Mouse (Mus musculus) hindbrain, embryonic 13.5 days (tissue): Measurements from ENCODE around the gene Fancc. TPM values are rescaled to one million over a fixed set of nuclear protein-coding genes. Genes with fewer than 3 reads are reported as not detected.

Experiments used
- ATAC-seq: fragments of 200-750 bp; cut with Nextera tagmentation; 2 replicates; pipeline ENCODE4 v1.8.0; 2017; ENCODE audit warnings: moderate TSS enrichment; ENCODE audit not compliant: low FRiP score
- H3K27ac ChIP-seq: fragments of 300-500 bp; sonication (generic); 2 replicates; pipeline ENCODE4 v1.5.1; 2015; ENCODE audit warnings: inconsistent platforms, mild to moderate bottlenecking, moderate library complexity
- H3K27me3 ChIP-seq: fragments of 300-500 bp; sonication (generic); 2 replicates; pipeline ENCODE4 v1.6.1; 2015; ENCODE audit warnings: mild to moderate bottlenecking, inconsistent platforms
- H3K36me3 ChIP-seq: fragments of 300-500 bp; sonication (generic); 2 replicates; pipeline ENCODE4 v1.6.1; 2015; ENCODE audit warnings: mild to moderate bottlenecking, inconsistent platforms
- H3K4me1 ChIP-seq: fragments of 300-500 bp; sonication (generic); replicated peaks from 2 replicates; pipeline ENCODE4 v1.6.1; 2015; ENCODE audit warnings: inconsistent platforms
- H3K4me2 ChIP-seq: fragments of 300-500 bp; sonication (generic); 2 replicates; pipeline ENCODE4 v1.6.1; 2015; ENCODE audit warnings: inconsistent platforms, mild to moderate bottlenecking, moderate library complexity
- H3K4me3 ChIP-seq: fragments of 300-500 bp; sonication (generic); 2 replicates; pipeline ENCODE4 v1.5.1; 2015; ENCODE audit warnings: mild to moderate bottlenecking, inconsistent platforms
- H3K9ac ChIP-seq: fragments of 300-500 bp; sonication (generic); 2 replicates; pipeline ENCODE4 v1.6.1; 2015; ENCODE audit warnings: mild to moderate bottlenecking, inconsistent platforms
- H3K9me3 ChIP-seq: fragments of 300-500 bp; sonication (generic); 2 replicates; pipeline ENCODE4 v1.6.1; 2016; ENCODE audit warnings: inconsistent platforms
- WGBS: fragments of 180-500 bp; shearing (Covaris S2); methylation state at CpG from one replicate; pipeline ENCODE4 v1.1.7; 2015; 5-methylcytosine and 5-hydroxymethylcytosine counted together
- polyA plus RNA-seq: library from polyadenylated mRNA; unstranded; fragments of >200 nt; fragmentation: Nextera tagmentation; extraction: Ambion mirVana; gene quantifications from 2 replicates; pipeline ENCODE4 v1.2.1, GENCODE M21; 2015

Gene Fancc
- polyA plus RNA-seq: 15.7 and 16.3 TPM in 2 replicates

DNA sequence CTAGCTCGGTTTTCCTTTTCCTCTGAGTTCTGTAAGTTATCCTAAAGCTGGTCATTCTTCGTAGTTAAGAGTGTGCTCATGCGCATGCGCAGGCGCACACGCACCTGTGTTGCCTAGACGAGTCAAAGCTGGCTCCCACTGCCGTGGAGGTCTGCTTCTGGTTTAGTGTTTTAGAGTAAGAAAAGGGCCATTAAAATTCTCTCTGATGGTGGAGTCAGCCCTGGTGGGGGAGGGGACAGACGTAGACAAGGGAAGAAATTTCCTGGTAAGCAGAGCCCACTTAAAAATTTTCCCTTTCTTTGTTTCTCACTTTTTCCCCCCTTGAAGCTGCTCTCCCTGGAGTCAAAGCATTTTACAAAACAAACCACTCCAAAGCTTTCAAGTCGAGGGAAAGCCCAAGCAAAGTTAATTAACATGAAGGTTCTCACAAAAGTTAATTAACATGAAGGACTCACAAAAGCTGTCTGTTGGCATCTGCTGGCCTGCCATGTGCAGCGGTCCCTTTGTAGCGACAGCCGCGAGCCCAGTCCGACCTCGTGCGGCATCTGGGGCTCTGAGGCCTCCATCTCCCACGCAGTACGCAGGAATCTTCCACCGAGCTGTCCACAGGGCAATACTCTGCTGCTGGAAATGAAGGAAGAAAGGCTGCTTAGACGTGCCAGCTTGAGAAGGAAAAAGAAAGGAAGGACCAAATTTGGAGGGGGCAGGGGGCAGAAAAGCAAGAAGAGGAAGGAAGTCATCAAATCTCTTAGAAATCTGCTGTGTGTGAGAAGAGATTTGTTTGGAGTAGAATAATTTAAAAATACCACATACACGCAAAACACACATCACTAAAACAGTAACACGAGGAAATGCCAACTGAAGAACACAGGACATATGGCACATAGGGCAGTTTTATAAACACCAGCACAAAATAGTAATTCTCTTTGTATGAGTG is at the start of gene Fancc:
Gene Fancc (minus strand): TSS at position 633 of the 937 bp plus-strand sequence.
- peak within 1 kb of the TSS; percentile 38 for H3K4me2 ChIP-seq
- peak; percentile 85 for ATAC-seq
- H3K36me3 ChIP-seq: no peaks in the 10 kb centered on the region
- peak within 1 kb of the TSS; percentile 50; the same call in 1 of the 2 replicates for H3K27ac ChIP-seq
- H3K4me1 ChIP-seq: peaks cover 10% of the 10 kb centered on the region
- H3K4me3 ChIP-seq: peak within 1 kb of the TSS; percentile 4; the same call in 1 of the 2 replicates
- H3K9me3 ChIP-seq: no peaks in the 10 kb centered on the region
- WGBS: 16% methylated on average over 23 of the region's 23 CpGs
- no peak within 1 kb of the TSS for H3K9ac ChIP-seq
- H3K27me3 ChIP-seq: 0 out of 2 replicates have a peak, but pooled peaks cover 4% of the 10 kb centered on the region

DNA sequence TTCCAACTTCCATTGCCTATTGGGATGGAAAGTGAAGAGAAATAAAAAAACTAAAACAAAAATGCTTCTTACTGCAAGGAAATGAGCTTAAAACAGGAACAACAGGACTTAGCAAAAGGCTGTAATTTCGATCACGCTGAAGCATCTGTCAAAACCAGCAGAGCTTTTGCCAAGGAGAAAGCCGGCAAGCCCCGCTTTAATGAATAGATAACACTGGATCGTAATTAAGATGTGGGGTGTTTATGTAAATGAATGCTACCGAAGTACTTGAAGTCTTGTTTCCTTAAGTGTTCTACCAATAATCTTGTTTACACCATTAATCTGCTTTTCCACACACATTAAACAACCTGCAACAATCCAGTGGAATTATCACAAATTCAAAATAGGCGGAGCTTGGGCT is 48.2 kb upstream of the Fancc start:
- ATAC-seq: no peak
- Histone ChIP-seq H3K27ac (peak overlapping the region; percentile 65), H3K9me3 (no peaks in the 10 kb centered on the region), H3K4me3 (no peak overlapping the region), H3K36me3 (peaks cover 36% of the 10 kb centered on the region), H3K4me2 (peak overlapping the region; percentile 31), H3K27me3 (no peaks in the 10 kb centered on the region), H3K4me1 (peaks cover 62% of the 10 kb centered on the region), H3K9ac (no peak overlapping the region)
- 49% methylated on average over 7 of the region's 7 CpGs for WGBS

DNA sequence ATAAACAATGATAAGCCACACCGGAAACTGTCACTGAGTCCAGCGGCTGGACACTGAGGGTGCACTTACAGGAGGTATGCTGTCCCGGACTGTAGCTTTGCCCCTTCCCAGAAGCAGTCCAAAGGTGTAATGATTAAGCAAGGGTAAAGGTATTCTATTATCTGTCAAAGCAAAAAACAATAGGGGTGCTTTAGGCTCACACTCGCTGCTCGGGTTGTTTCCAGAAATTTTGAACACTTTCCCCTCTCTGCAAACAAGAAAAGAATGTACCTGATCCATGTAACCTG is 47.8 kb upstream of the Fancc start:
- peaks cover 39% of the 10 kb centered on the region for H3K36me3 ChIP-seq
- 30% methylated on average over 5 of the region's 5 CpGs for WGBS
- H3K9me3 ChIP-seq: no peaks in the 10 kb centered on the region
- H3K27ac ChIP-seq: peak overlapping the region; percentile 65
- no peak overlapping the region for H3K9ac ChIP-seq
- peak overlapping the region; percentile 31 for H3K4me2 ChIP-seq
- H3K4me1 ChIP-seq: peaks cover 58% of the 10 kb centered on the region
- H3K27me3 ChIP-seq: no peaks in the 10 kb centered on the region
- H3K4me3 ChIP-seq: no peak overlapping the region
- no peak for ATAC-seq

DNA sequence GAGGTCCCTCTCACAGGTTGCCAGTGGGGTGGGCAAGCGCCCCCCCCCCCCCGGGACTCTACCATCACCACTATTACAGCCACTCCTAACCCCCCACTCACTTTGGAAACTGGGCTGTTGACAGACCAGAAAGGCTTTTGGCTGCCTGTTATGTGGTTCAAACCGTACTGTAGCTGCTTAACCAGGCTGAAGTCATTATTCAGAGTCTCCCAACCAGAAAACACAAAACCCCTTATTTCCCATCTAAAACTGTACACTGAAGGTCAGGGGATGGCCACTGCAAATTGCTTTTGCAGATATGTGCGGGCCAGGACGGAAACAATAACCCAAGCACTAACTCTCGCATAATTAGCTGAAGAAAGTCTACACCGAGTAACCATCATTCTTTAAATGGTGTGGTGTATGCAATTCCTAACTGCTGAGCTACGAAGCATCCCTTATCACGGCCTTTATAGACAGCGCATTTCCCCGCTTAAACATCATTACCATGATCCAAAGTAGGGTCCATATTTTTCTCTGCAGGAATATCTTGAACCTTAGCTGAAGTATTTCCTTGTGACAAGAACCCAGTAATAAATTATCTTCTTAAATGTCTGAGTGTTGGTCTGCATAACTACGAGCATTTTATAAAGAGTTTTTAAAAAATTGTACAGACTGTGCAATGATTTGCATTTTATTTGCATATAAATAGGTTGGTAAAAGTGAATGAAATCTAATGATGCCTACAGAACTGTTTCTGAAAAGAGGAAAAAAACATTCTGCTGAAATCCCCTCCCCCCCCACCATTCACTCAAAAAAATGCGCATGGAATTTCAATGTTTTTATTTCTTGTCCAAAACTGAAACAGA is 47.3 kb upstream of the Fancc start:
- Histone ChIP-seq H3K4me3 (no peak overlapping the region), H3K9me3 (no peaks in the 10 kb centered on the region), H3K4me2 (peak overlapping the region; percentile 31; the same call in 1 of the 2 replicates), H3K4me1 (peaks cover 53% of the 10 kb centered on the region), H3K9ac (no peak overlapping the region), H3K36me3 (peaks cover 45% of the 10 kb centered on the region), H3K27ac (peak overlapping the region; percentile 65), H3K27me3 (no peaks in the 10 kb centered on the region)
- 33% methylated on average over 13 of the region's 13 CpGs for WGBS
- 0 out of 2 replicates have a peak, but pooled peaks have one; percentile 30 for ATAC-seq

DNA sequence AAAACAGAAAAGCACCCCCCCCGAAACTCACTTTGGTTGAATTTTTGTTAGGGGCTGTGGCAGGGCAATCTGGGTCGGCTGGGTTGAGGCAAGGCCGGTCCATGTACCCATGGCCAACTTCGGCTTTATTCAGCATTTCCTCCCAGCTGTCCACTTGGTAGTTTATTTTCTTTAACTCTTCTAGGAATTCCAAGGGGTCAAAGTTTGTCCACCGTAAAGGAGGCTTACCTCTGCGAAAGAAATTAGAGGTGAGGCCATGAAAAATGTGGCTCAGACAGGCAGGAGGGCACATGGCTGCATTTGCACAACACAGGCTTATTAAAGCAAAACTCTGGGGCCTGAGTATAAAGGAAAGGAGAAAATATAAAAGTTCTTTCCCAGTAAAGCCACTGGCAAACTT is 46.4 kb upstream of the Fancc start:
- no peak overlapping the region for H3K9ac ChIP-seq
- no peaks in the 10 kb centered on the region for H3K9me3 ChIP-seq
- H3K4me2 ChIP-seq: no peak overlapping the region
- no peak for ATAC-seq
- no peaks in the 10 kb centered on the region for H3K27me3 ChIP-seq
- 68% methylated on average over 6 of the region's 6 CpGs for WGBS
- no peak overlapping the region for H3K4me3 ChIP-seq
- H3K36me3 ChIP-seq: peaks cover 53% of the 10 kb centered on the region
- peaks cover 46% of the 10 kb centered on the region for H3K4me1 ChIP-seq
- peak overlapping the region; percentile 37; the same call in 1 of the 2 replicates for H3K27ac ChIP-seq

DNA sequence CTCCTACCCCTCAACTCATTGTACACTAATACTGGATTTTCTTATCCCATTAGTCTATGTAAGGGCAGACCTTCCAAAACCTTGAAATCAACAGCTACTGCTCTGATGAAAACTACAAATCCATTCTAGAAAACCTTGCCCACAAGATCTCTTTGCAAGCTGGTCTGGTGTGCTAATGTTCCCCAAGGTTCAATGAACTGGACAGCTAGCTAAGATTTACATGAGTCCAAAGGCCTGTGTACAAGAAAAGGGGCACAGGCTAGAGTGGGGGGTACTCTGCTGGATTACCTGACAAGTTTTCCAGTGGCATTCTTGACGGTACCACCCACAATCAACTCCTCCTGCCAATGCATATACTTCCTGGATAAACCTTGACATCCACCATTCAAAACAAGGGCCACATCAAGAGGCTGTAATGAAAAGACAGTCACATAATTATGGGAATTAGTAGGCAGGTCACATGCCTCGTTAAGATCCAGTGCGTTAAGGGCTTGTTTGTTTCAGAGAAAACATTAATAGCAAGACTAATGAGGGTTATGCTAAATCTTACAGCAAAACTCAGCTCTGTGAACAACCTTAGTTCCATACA is 45.8 kb upstream of the Fancc start:
- H3K4me2 ChIP-seq: no peak overlapping the region
- peaks cover 56% of the 10 kb centered on the region for H3K36me3 ChIP-seq

DNA sequence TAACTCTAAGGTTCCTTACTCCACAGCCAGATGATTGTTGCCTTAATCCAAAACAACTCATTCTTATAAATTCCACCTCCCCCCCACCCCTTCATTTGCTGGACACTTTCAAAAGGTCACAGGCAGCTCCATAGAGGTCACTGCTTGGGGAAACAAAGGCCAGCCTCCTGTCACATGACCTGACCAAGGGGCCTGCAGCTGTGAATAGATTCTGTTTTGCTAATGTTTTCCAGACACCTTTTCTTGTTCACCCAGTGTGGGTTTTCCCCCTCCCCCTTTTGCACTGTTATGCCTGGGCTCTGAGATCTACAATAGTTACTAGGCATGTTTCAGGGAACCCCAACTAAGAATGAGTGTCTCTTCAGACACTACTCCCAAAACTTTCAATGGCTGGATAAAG is 44.4 kb upstream of the Fancc start:
- H3K27ac ChIP-seq: no peak overlapping the region
- no peak overlapping the region for H3K4me2 ChIP-seq
- H3K4me1 ChIP-seq: peaks cover 37% of the 10 kb centered on the region
- ATAC-seq: no peak
- no peaks in the 10 kb centered on the region for H3K27me3 ChIP-seq
- no peaks in the 10 kb centered on the region for H3K9me3 ChIP-seq
- peaks cover 66% of the 10 kb centered on the region for H3K36me3 ChIP-seq
- H3K9ac ChIP-seq: no peak overlapping the region
- H3K4me3 ChIP-seq: no peak overlapping the region

More for the DNA sequence above, 45.8 kb upstream of the Fancc start:
- Histone ChIP-seq H3K4me3 (no peak overlapping the region), H3K9me3 (no peaks in the 10 kb centered on the region), H3K4me1 (peaks cover 41% of the 10 kb centered on the region), H3K27me3 (no peaks in the 10 kb centered on the region), H3K27ac (0 out of 2 replicates have a peak overlapping the region, but pooled peaks have one; percentile 3), H3K9ac (no peak overlapping the region)
- 57% methylated on average over 3 of the region's 3 CpGs for WGBS
- ATAC-seq: no peak

DNA sequence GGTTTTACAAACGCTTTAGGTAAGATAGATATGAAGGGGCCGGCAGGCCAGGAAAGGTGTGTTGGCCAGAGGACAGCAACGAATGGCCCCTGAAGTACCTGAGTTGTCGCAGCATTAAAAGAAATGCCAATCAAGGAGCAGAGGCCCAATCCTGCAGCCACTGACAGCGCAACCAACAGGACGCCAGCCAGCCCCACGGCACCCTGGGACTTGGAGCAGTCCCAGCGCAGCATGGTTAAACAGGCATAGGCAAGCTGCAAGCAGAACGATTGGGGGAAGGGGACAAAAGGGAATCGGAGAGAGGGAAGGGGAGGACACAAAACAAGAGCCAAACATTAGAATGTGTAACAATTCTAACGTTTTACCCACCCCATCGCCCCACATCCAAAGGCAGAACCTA is 43.5 kb upstream of the Fancc start:
- peaks cover 75% of the 10 kb centered on the region for H3K36me3 ChIP-seq
- WGBS: 79% methylated on average over 12 of the region's 12 CpGs
- ATAC-seq: no peak

DNA sequence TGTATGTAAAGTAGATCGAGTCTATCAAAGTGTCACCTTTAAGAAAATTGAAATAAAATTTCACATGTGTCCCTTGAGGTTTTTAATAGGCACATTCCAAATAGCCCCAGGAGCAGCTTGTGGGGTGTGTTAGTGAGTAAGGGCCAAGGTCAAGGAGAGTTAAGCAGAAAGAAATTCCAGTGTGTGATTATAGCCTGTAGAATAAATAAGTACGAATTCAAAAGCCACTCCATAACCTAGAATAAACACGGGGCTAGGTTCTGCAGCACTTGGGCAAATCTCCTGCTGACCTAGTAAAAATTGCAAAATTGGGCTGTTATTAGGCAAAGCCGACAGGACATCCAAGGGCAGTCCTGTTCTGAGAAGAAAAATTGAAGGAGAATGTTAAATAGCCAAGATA is 37.9 kb upstream of the Fancc start:
- Histone ChIP-seq H3K27me3 (no peaks in the 10 kb centered on the region), H3K9me3 (no peaks in the 10 kb centered on the region), H3K4me3 (no peak overlapping the region), H3K9ac (no peak overlapping the region), H3K36me3 (peaks cover 95% of the 10 kb centered on the region), H3K4me1 (peaks cover 10% of the 10 kb centered on the region; the same call in 1 of the 2 replicates), H3K4me2 (no peak overlapping the region), H3K27ac (no peak overlapping the region)
- 89% methylated on average over 4 of the region's 4 CpGs for WGBS
- no peak for ATAC-seq

More for the DNA sequence above, 43.5 kb upstream of the Fancc start:
- H3K27ac ChIP-seq: no peak overlapping the region
- H3K9ac ChIP-seq: no peak overlapping the region
- H3K4me3 ChIP-seq: no peak overlapping the region
- peaks cover 27% of the 10 kb centered on the region for H3K4me1 ChIP-seq
- H3K9me3 ChIP-seq: no peaks in the 10 kb centered on the region
- no peaks in the 10 kb centered on the region for H3K27me3 ChIP-seq
- no peak overlapping the region for H3K4me2 ChIP-seq

DNA sequence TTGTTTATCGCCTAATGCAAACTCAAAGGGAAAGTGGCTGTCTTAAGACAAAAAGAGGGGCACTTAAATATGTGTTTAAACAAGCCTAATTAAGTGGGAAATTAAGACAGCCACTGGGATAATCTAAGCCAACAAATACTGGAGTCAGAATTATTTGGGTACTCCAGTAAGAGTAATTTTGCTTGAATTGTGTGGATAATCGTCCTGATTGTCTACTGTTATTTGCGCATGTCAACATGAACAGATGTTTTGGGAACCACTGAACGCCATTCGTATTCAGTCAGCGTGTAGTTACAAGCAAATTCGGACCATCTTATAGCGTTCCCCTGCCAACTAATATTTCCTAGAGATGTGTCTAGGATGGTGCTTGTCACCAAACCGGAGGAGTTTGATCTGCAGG is 33.8 kb upstream of the Fancc start:
- no peak overlapping the region for H3K4me2 ChIP-seq
- 0 out of 2 replicates have a peak overlapping the region, but pooled peaks have one; percentile 36 for H3K27ac ChIP-seq
- H3K9me3 ChIP-seq: no peaks in the 10 kb centered on the region
- H3K9ac ChIP-seq: no peak overlapping the region
- no peak for ATAC-seq
- no peak overlapping the region for H3K4me3 ChIP-seq
- peaks cover 76% of the 10 kb centered on the region for H3K36me3 ChIP-seq
- WGBS: 61% methylated on average over 9 of the region's 9 CpGs
- H3K4me1 ChIP-seq: peaks cover 47% of the 10 kb centered on the region
- no peaks in the 10 kb centered on the region for H3K27me3 ChIP-seq

DNA sequence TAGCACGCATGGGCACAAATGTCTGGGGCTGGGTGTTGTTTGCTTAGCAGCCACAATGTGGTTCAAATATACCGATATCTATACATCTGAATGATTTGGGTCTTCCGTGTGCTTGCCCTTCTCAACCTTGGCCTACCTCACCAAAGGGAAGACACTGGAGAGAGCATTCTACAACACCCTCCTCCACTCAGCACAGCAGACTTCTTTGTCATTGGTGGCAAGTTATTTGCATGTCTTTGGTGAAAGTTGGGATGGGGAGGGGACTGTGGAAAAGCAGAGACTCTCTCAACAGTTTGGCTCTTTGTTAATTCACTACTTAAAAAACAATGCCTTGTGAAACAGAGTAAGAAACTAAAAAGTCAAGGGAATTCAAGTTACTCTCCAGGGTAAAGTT is 33.3 kb upstream of the Fancc start:
- Histone ChIP-seq H3K27me3 (no peaks in the 10 kb centered on the region), H3K4me1 (peaks cover 52% of the 10 kb centered on the region), H3K4me2 (no peak overlapping the region), H3K4me3 (no peak overlapping the region), H3K27ac (no peak overlapping the region), H3K9me3 (no peaks in the 10 kb centered on the region), H3K9ac (no peak overlapping the region), H3K36me3 (peaks cover 71% of the 10 kb centered on the region)
- WGBS: 27% methylated on average over 3 of the region's 3 CpGs
- ATAC-seq: no peak
